Mouse (Mus musculus) liver, embryonic 12.5 days (tissue): ENCODE results near the gene Fads2. TPM values are rescaled to one million over a fixed set of nuclear protein-coding genes. Genes with fewer than 3 reads are reported as not detected.

Source experiments
- ATAC-seq: fragments of 200-750 bp; cut with Nextera tagmentation; 2 replicates; pipeline ENCODE4 v1.8.0; 2017; ENCODE audit warnings: moderate number of reproducible peaks, mild to moderate bottlenecking, moderate library complexity
- H3K27ac ChIP-seq: fragments of 300-500 bp; sonication (generic); 2 replicates; pipeline ENCODE4 v1.5.1; 2016; ENCODE audit warnings: mild to moderate bottlenecking
- H3K27me3 ChIP-seq: fragments of 300-500 bp; sonication (generic); replicated peaks from 2 replicates; pipeline ENCODE4 v1.6.1; 2016; ENCODE audit warnings: mild to moderate bottlenecking, moderate library complexity
- H3K36me3 ChIP-seq: fragments of 300-500 bp; sonication (generic); 2 replicates; pipeline ENCODE4 v1.6.1; 2016; ENCODE audit warnings: mild to moderate bottlenecking, moderate library complexity
- H3K4me1 ChIP-seq: fragments of 300-500 bp; sonication (generic); 2 replicates; pipeline ENCODE4 v1.6.1; 2016
- H3K4me2 ChIP-seq: fragments of 300-500 bp; sonication (generic); 2 replicates; pipeline ENCODE4 v1.6.1; 2016; ENCODE audit warnings: mild to moderate bottlenecking, moderate library complexity
- H3K4me3 ChIP-seq: fragments of 300-500 bp; sonication (generic); 2 replicates; pipeline ENCODE4 v1.5.1; 2016; ENCODE audit warnings: mild to moderate bottlenecking, moderate library complexity
- H3K9ac ChIP-seq: fragments of 300-500 bp; sonication (generic); 2 replicates; pipeline ENCODE4 v1.6.1; 2016; ENCODE audit warnings: mild to moderate bottlenecking, moderate library complexity
- H3K9me3 ChIP-seq: fragments of 300-500 bp; sonication (generic); replicated peaks from 2 replicates; pipeline ENCODE4 v1.6.1; 2016; ENCODE audit warnings: mild to moderate bottlenecking, moderate library complexity
- WGBS: fragments of 180-500 bp; shearing (Covaris S2); methylation state at CpG from one replicate; pipeline ENCODE4 v1.1.7; 2016; ENCODE audit not compliant: insufficient replicate concordance; 5-methylcytosine and 5-hydroxymethylcytosine counted together
- polyA plus RNA-seq: library from polyadenylated mRNA; unstranded; fragments of >200 nt; fragmentation: Nextera tagmentation; extraction: Ambion mirVana; gene quantifications from 2 replicates; pipeline ENCODE4 v1.2.1, GENCODE M21; 2016

Fads2 gene
- polyA plus RNA-seq, 1 experiment from 2014 or later: 88.4 TPM

- Histone ChIP-seq H3K9ac (no peak overlapping the region), H3K27ac (no peak overlapping the region), H3K9me3 (no peaks in the 10 kb centered on the region), H3K36me3 (peaks cover 48% of the 10 kb centered on the region), H3K4me1 (peaks cover 51% of the 10 kb centered on the region), H3K27me3 (0 out of 2 replicates have a peak, but pooled peaks cover 6% of the 10 kb centered on the region), H3K4me2 (no peak overlapping the region), H3K4me3 (no peak overlapping the region)
- 69% methylated on average over 9 of the region's 9 CpGs for WGBS
- ATAC-seq: no peak
Measured at GRCm38 (mm10) chr19:10058876-10059427, 42.6 kb downstream of the Fads2 start.

- Histone ChIP-seq H3K27me3 (0 out of 2 replicates have a peak, but pooled peaks cover 7% of the 10 kb centered on the region), H3K27ac (0 out of 2 replicates have a peak overlapping the region, but pooled peaks have one; percentile 53), H3K4me3 (no peak overlapping the region), H3K9ac (no peak overlapping the region), H3K4me1 (peaks cover 47% of the 10 kb centered on the region), H3K36me3 (peaks cover 48% of the 10 kb centered on the region), H3K4me2 (no peak overlapping the region), H3K9me3 (no peaks in the 10 kb centered on the region)
- ATAC-seq: no peak
- 66% methylated on average over 1 of the region's 1 CpGs for WGBS
Measured at GRCm38 (mm10) chr19:10058352-10058825, 43.2 kb downstream of the Fads2 start.

- 56% methylated on average over 11 of the region's 11 CpGs for WGBS
- Histone ChIP-seq H3K27me3 (0 out of 2 replicates have a peak, but pooled peaks cover 7% of the 10 kb centered on the region), H3K27ac (peak overlapping the region; percentile 53; the same call in 1 of the 2 replicates), H3K4me3 (no peak overlapping the region), H3K9me3 (no peaks in the 10 kb centered on the region), H3K4me1 (peaks cover 42% of the 10 kb centered on the region), H3K36me3 (peaks cover 41% of the 10 kb centered on the region), H3K9ac (no peak overlapping the region), H3K4me2 (no peak overlapping the region)
- peak; percentile 31; the same call in 1 of the 2 replicates for ATAC-seq
Measured at GRCm38 (mm10) chr19:10057486-10058351, 43.8 kb downstream of the Fads2 start.

GRCm38 (mm10) chr19:10056686-10057085 lies 44.9 kb downstream of the Fads2 start:
- no peak overlapping the region for H3K4me3 ChIP-seq
- H3K9me3 ChIP-seq: no peaks in the 10 kb centered on the region
- ATAC-seq: no peak
- peaks cover 31% of the 10 kb centered on the region for H3K36me3 ChIP-seq
- H3K4me1 ChIP-seq: peaks cover 32% of the 10 kb centered on the region
- no peak overlapping the region for H3K27ac ChIP-seq
- H3K9ac ChIP-seq: no peak overlapping the region
- WGBS: 73% methylated on average over 3 of the region's 3 CpGs
- H3K27me3 ChIP-seq: 0 out of 2 replicates have a peak, but pooled peaks cover 7% of the 10 kb centered on the region
- H3K4me2 ChIP-seq: no peak overlapping the region

DNA sequence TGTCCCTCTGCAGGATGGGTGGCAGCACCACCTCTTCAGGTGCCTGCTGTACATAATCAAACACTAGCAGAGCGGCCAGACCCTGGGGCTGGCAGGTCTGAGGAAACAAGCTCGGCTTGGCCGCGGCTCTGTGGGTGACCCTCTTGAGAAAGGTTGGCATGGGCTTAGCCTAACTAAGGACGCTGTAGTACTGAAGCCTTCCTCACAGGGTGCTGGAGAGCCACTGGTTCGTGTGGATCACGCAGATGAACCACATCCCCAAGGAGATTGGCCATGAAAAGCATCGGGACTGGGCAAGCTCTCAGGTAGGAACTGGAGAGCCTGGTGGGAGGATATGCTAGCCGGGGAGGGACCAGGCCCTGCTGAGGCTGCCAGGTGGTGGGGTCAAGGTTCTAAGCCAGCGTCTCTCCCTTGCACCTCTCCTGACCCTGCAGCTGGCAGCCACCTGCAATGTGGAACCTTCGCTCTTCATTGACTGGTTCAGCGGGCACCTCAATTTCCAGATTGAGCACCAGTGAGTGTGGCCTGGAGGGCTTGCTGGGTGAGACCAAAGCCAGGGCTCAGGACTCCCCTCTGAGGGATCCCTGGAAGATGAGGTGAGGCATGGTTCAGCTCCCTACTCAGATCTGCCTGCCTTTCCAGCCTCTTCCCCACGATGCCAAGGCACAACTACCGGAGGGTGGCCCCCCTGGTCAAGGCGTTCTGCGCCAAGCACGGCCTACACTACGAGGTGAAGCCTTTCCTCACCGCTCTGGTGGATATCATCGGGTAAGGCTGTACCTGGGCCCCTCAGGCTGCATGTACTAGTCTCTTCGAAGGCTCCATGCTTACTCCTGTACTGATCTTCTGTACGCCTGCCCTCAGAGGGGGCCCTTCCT lies 45.5 kb downstream of the Fads2 start:
- Histone ChIP-seq H3K4me1 (peaks cover 25% of the 10 kb centered on the region), H3K9me3 (no peaks in the 10 kb centered on the region), H3K4me3 (no peak overlapping the region), H3K27me3 (0 out of 2 replicates have a peak, but pooled peaks cover 7% of the 10 kb centered on the region), H3K4me2 (no peak overlapping the region), H3K36me3 (peaks cover 27% of the 10 kb centered on the region), H3K9ac (no peak overlapping the region), H3K27ac (no peak overlapping the region)
- WGBS: 78% methylated on average over 22 of the region's 22 CpGs
- no peak for ATAC-seq

DNA sequence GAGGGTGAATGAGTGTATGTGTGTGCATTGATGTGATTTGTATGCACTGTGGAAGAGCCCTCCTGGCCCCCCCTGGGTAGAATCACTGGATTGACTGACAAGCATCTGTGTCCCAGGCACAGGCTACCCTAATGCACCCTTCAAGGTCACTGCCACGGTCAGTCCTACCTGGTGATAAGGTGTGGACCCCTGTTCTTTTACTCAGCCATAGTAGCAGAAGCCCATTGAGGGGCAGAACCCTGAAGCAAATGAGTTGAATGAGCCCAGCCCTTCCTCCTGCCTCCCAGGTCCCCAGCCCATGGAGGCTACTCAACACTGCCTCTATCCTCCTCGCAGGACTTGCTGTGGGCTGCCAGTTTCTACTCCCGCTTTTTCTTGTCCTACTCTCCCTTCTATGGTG lies 46.3 kb downstream of the Fads2 start:
- Histone ChIP-seq H3K9ac (no peak overlapping the region), H3K4me3 (no peak overlapping the region), H3K9me3 (no peaks in the 10 kb centered on the region), H3K4me1 (peaks cover 19% of the 10 kb centered on the region), H3K4me2 (no peak overlapping the region), H3K27ac (no peak overlapping the region), H3K27me3 (0 out of 2 replicates have a peak, but pooled peaks cover 9% of the 10 kb centered on the region), H3K36me3 (peaks cover 26% of the 10 kb centered on the region)
- 72% methylated on average over 3 of the region's 3 CpGs for WGBS
- ATAC-seq: no peak

DNA sequence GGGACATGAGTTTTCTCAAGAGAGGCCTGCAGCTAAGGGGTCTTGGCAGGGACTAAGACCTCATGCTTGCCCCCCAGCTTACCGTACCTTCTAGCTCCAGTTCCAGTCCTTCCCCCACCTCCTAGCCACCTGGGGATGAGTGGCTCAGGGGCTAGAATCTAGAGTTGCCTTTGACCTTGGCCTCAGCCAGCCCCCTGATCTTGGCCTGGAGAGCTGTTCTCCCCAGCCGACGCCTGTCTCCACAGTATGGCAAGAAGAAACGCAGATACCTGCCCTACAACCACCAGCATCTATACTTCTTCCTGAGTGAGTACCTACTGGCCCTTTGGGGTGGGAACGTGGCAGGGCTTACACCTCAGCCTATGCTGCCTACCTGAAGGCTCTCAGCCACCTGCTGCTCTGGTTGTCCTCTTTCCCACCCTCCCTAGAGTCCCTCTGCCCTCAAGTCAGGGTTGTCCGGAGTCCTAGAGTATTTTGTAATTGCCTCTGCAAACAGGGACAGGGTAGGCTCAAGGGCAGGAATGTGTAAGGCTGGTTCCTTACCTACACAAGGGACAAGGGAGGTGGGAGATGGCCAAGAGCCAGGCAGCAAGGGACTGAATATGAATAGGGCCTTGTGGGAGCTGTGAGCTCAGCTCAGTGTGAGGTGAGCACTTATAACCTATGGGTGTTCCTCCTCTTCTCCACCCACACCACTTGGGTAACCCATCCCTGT lies 47.0 kb downstream of the Fads2 start:
- no peak overlapping the region for H3K4me3 ChIP-seq
- peaks cover 16% of the 10 kb centered on the region for H3K4me1 ChIP-seq
- no peak overlapping the region for H3K4me2 ChIP-seq
- H3K9ac ChIP-seq: no peak overlapping the region
- H3K27me3 ChIP-seq: 0 out of 2 replicates have a peak, but pooled peaks cover 11% of the 10 kb centered on the region
- H3K27ac ChIP-seq: no peak overlapping the region
- H3K36me3 ChIP-seq: peaks cover 26% of the 10 kb centered on the region
- H3K9me3 ChIP-seq: no peaks in the 10 kb centered on the region
- 78% methylated on average over 6 of the region's 6 CpGs for WGBS
- ATAC-seq: no peak

GRCm38 (mm10) chr19:10053692-10054260 lies 47.8 kb downstream of the Fads2 start:
- Histone ChIP-seq H3K4me3 (no peak overlapping the region), H3K9me3 (no peaks in the 10 kb centered on the region), H3K4me1 (peaks cover 10% of the 10 kb centered on the region), H3K27me3 (0 out of 2 replicates have a peak, but pooled peaks cover 11% of the 10 kb centered on the region), H3K4me2 (no peak overlapping the region), H3K9ac (no peak overlapping the region), H3K27ac (no peak overlapping the region), H3K36me3 (peaks cover 26% of the 10 kb centered on the region)
- no peak for ATAC-seq
- WGBS: 81% methylated on average over 10 of the region's 10 CpGs

DNA sequence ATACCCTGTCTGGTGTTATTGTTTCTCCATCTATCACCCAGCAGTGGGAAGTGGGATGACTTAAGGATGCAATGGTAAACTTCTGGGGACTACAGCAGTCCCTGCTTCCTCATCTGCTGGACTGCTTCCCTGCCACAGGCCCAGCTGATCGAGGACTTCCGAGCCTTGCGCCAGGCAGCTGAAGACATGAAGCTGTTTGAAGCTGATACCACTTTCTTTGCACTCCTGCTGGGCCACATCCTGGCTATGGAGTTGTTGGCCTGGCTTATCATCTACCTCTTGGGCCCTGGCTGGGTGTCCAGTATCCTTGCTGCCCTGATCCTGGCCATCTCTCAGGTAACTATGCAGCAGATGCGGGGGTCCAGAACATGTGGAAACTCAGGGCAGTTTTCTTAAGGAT lies 48.8 kb downstream of the Fads2 start:
- Histone ChIP-seq H3K4me1 (peaks cover 5% of the 10 kb centered on the region), H3K36me3 (peaks cover 26% of the 10 kb centered on the region), H3K9ac (no peak overlapping the region), H3K9me3 (no peaks in the 10 kb centered on the region), H3K27ac (no peak overlapping the region), H3K4me2 (no peak overlapping the region), H3K27me3 (0 out of 2 replicates have a peak, but pooled peaks cover 15% of the 10 kb centered on the region), H3K4me3 (no peak overlapping the region)
- WGBS: 71% methylated on average over 4 of the region's 4 CpGs
- no peak for ATAC-seq

DNA sequence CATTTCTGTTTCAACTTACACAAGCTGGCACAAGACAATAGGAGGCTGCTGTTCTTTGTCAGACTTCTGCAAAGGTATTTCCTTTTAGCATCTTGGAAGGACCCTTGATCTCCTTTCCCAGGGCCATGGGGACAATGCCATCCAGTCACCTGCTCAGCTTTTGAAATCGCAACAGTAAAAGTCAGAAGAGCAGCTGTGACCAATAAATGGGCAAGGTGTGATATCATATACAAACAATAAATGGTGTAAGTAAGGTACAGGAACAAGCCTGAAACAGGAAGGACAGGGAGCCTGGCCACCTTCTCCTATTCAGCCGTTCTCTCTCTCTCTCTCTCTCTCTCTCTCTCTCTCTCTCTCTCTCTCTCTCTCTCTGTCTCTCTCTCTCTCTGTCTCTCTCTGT lies 51.1 kb downstream of the Fads2 start:
- Histone ChIP-seq H3K4me3 (no peak overlapping the region), H3K27me3 (0 out of 2 replicates have a peak, but pooled peaks cover 15% of the 10 kb centered on the region), H3K9ac (no peak overlapping the region), H3K4me2 (no peak overlapping the region), H3K9me3 (no peaks in the 10 kb centered on the region), H3K36me3 (peaks cover 17% of the 10 kb centered on the region), H3K4me1 (peaks cover 28% of the 10 kb centered on the region), H3K27ac (no peak overlapping the region)
- WGBS: 77% methylated on average over 2 of the region's 2 CpGs
- ATAC-seq: no peak

GRCm38 (mm10) chr19:10049533-10049932 lies 52.0 kb downstream of the Fads2 start:
- H3K9ac ChIP-seq: no peak overlapping the region
- H3K4me2 ChIP-seq: no peak overlapping the region
- H3K36me3 ChIP-seq: peaks cover 11% of the 10 kb centered on the region
- H3K4me1 ChIP-seq: peaks cover 37% of the 10 kb centered on the region
- H3K9me3 ChIP-seq: no peaks in the 10 kb centered on the region
- no peak overlapping the region for H3K4me3 ChIP-seq
- H3K27me3 ChIP-seq: 0 out of 2 replicates have a peak, but pooled peaks cover 13% of the 10 kb centered on the region
- H3K27ac ChIP-seq: no peak overlapping the region
- ATAC-seq: no peak
